Mouse (Mus musculus): Measurements from ENCODE around the gene Kif1c. TPM values are rescaled to one million over a fixed set of nuclear protein-coding genes. Genes with fewer than 3 reads are reported as not detected.
"Not testable (repeated sequence)": the region's sequence is repeated elsewhere in the genome, so short reads cannot be mapped to it uniquely, and the experiment has no call there.

Kif1c gene
- total RNA-seq, 2 experiments from 2014 or later: 51.3 to 53.2 TPM

- intact Hi-C loops (cut with DNase I): no loop called here
- DNase-seq (ENCODE audit: low spot score in 2 of 2): no peak
Measured at GRCm38 (mm10) chr11:70765776-70766445, 65.6 kb downstream of the Kif1c start.

GRCm38 (mm10) chr11:70770804-70771203 lies 70.5 kb downstream of the Kif1c start:
- intact Hi-C loops (cut with DNase I): no loop called here
- DNase-seq (ENCODE audit: low spot score in 2 of 2): no peak

- intact Hi-C loops (cut with DNase I): loop anchor here (2.0 kb wide), 1 partner anchor 38 kb away; no protein-coding TSS in a partner anchor
Measured at GRCm38 (mm10) chr11:70776830-70777571, 76.7 kb downstream of the Kif1c start.

GRCm38 (mm10) chr11:70777634-70778033 lies 77.3 kb downstream of the Kif1c start:
- intact Hi-C loops (cut with DNase I): loop anchor here (2.0 kb wide), 1 partner anchor 37 kb away; no protein-coding TSS in a partner anchor

More at GRCm38 (mm10) chr11:70776830-70777571, 76.7 kb downstream of the Kif1c start:
- DNase-seq (ENCODE audit: low spot score in 2 of 2): peak; percentile 76 to 77

GRCm38 (mm10) chr11:70778058-70778457 lies 77.7 kb downstream of the Kif1c start:
- intact Hi-C loops (cut with DNase I): not testable (repeated sequence)
- peak in 1 of 2 experiments; percentile 17 for DNase-seq (ENCODE audit: low spot score in 2 of 2)

More at GRCm38 (mm10) chr11:70777634-70778033, 77.3 kb downstream of the Kif1c start:
- DNase-seq (ENCODE audit: low spot score in 2 of 2): no peak

Small RNA genes lying within 50 kb of the gene (microRNA-seq; reads per million reads assigned to microRNA genes)
- 0 reads per million in 2 experiments for gene Gm22760
- 0.34 to 0.50 reads per million in 2 experiments for gene Mir6925

Other genes starting within 250 kb of the Kif1c start
- gene Med11, start 248.6 kb upstream of the Kif1c start, total RNA-seq (2021): 10 to 100 TPM; 12.9 to 15.7 TPM
- gene Zmynd15, start 241.1 kb upstream of the Kif1c start, total RNA-seq (2021): under 1 TPM; 0.41 to 0.94 TPM
- 1 to 10 TPM in 1 of 2 experiments, under 1 TPM in 1; 0.94 to 1.2 TPM for gene Cxcl16, start 240.6 kb upstream of the Kif1c start, total RNA-seq (2021)
- gene Tm4sf5, start 195.3 kb upstream of the Kif1c start, total RNA-seq (2021): not detected
- gene Vmo1, start 185.9 kb upstream of the Kif1c start, total RNA-seq (2021): not detected
- gene Gltpd2, start 181.4 kb upstream of the Kif1c start, total RNA-seq (2021): not detected
- gene Psmb6, start 175.2 kb upstream of the Kif1c start, total RNA-seq (2021): 100 to 1,000 TPM; 172 to 186 TPM
- gene Gm40193, start 167.6 kb upstream of the Kif1c start, total RNA-seq (2021): not detected
- gene Pld2, start 160.5 kb upstream of the Kif1c start, total RNA-seq (2021): 10 to 100 TPM; 13.0 to 15.2 TPM
- gene Mink1, start 137.7 kb upstream of the Kif1c start, total RNA-seq (2021): 100 to 1,000 TPM; 412 to 432 TPM
- not detected for gene 4930544D05Rik, start 84.7 kb upstream of the Kif1c start, total RNA-seq (2021)
- gene Chrne, start 81.3 kb upstream of the Kif1c start, total RNA-seq (2021): not detected
- gene Gp1ba, start 61.4 kb upstream of the Kif1c start, total RNA-seq (2021): not detected
- 10 to 100 TPM; 78.6 to 81.4 TPM for gene Rnf167, start 53.3 kb upstream of the Kif1c start, total RNA-seq (2021)
- 100 to 1,000 TPM; 110 to 117 TPM for gene Slc25a11, start 53.1 kb upstream of the Kif1c start, total RNA-seq (2021)
- gene Pfn1, start 45.9 kb upstream of the Kif1c start, total RNA-seq (2021): 100 to 1,000 TPM; 221 to 239 TPM
- gene Eno3, start 43.3 kb upstream of the Kif1c start, total RNA-seq (2021): 1 to 10 TPM; 7.0 to 9.0 TPM
- 10 to 100 TPM; 49.3 to 50.7 TPM for gene Spag7, start 31.1 kb upstream of the Kif1c start, total RNA-seq (2021)
- 100 to 1,000 TPM; 226 to 234 TPM for gene Camta2, start 12.4 kb upstream of the Kif1c start, total RNA-seq (2021)
- 1 to 10 TPM; 1.5 to 2.5 TPM for gene Inca1, start 393 bp upstream of the Kif1c start, total RNA-seq (2021)
- gene Zfp3, start 63.7 kb downstream of the Kif1c start, total RNA-seq (2021): 10 to 100 TPM; 16.4 to 17.2 TPM
- not detected for gene Scimp, start 112.0 kb downstream of the Kif1c start, total RNA-seq (2021)
- 100 to 1,000 TPM; 128 to 130 TPM for gene Rabep1, start 144.2 kb downstream of the Kif1c start, total RNA-seq (2021)